Mouse (Mus musculus) liver, embryonic 14.5 days (tissue): ENCODE data around the gene Hils1. TPM values are rescaled to one million over a fixed set of nuclear protein-coding genes. Genes with fewer than 3 reads are reported as not detected.

Experiments used
- ATAC-seq: fragments of 200-750 bp; cut with Nextera tagmentation; 2 replicates; pipeline ENCODE4 v1.8.0; 2017; ENCODE audit warnings: moderate number of reproducible peaks, mild to moderate bottlenecking, moderate library complexity; ENCODE audit not compliant: insufficient read depth
- DNase-seq, 3 experiments: peaks; one replicate each; pipeline ENCODE4 v3.0.0-alpha.2; 2012 to 2013; ENCODE audit warnings: low read depth in 3 of 3, low spot score in 3 of 3
- H3K27ac ChIP-seq: fragments of 300-500 bp; sonication (generic); 2 replicates; pipeline ENCODE4 v1.5.1; 2014; ENCODE audit warnings: moderate library complexity, mild to moderate bottlenecking, control low read depth, inconsistent platforms
- H3K27me3 ChIP-seq: fragments of 300-500 bp; sonication (generic); 2 replicates; pipeline ENCODE4 v1.6.1; 2014; ENCODE audit warnings: mild to moderate bottlenecking, low read length, moderate library complexity; ENCODE audit not compliant: control insufficient read depth, insufficient read depth
- H3K36me3 ChIP-seq: fragments of 300-500 bp; sonication (generic); replicated peaks from 2 replicates; pipeline ENCODE4 v1.6.1; 2014; ENCODE audit warnings: low read depth; ENCODE audit not compliant: control insufficient read depth, insufficient read depth
- H3K4me1 ChIP-seq, 2 experiments: fragments of 200-500 bp in 1 of 2; fragments of 300-500 bp in 1 of 2; sonication (generic) in 1 of 2; replicated peaks; 2 replicates each; pipeline ENCODE4 v1.6.1; 2012 to 2014; ENCODE audit warnings: antibody characterized with exemption in 1 of 2, inconsistent platforms in 1 of 2, low read length in 1 of 2; ENCODE audit not compliant: control insufficient read depth in 2 of 2, insufficient read depth in 2 of 2
- H3K4me2 ChIP-seq: fragments of 300-500 bp; sonication (generic); 2 replicates; pipeline ENCODE4 v1.6.1; 2014; ENCODE audit warnings: low read depth, mild to moderate bottlenecking, control low read depth, moderate library complexity
- H3K4me3 ChIP-seq, 2 experiments: fragments of 200-500 bp in 1 of 2; fragments of 300-500 bp in 1 of 2; sonication (generic) in 1 of 2; 2 replicates each; pipeline ENCODE4 v1.5.1; 2012 to 2014; ENCODE audit warnings: low read depth in 2 of 2, low read length in 2 of 2, mild to moderate bottlenecking in 2 of 2, control low read depth in 1 of 2, inconsistent platforms in 1 of 2, moderate library complexity in 1 of 2; ENCODE audit not compliant: insufficient read depth in 1 of 2
- H3K9ac ChIP-seq: fragments of 300-500 bp; sonication (generic); replicated peaks from 2 replicates; pipeline ENCODE4 v1.6.1; 2014; ENCODE audit warnings: mild to moderate bottlenecking, control low read depth, moderate library complexity
- H3K9me3 ChIP-seq: fragments of 300-500 bp; sonication (generic); 2 replicates; pipeline ENCODE4 v1.6.1; 2016; ENCODE audit warnings: low read length, mixed read lengths; ENCODE audit not compliant: control insufficient read depth
- CTCF ChIP-seq: IDR thresholded peaks from 2 replicates; pipeline ENCODE4 v1.5.1; 2016; ENCODE audit warnings: antibody characterized with exemption, low read depth, control low read depth
- EP300 ChIP-seq: IDR thresholded peaks from 2 replicates; pipeline ENCODE4 v1.6.1; 2016; ENCODE audit warnings: antibody characterized with exemption, low read depth
- WGBS: fragments of 180-500 bp; shearing (Covaris S2); extraction: QIAGEN DNeasy Blood & Tissue Kit; methylation state at CpG from one replicate; pipeline ENCODE4 v1.1.7; 2014; ENCODE audit not compliant: insufficient replicate concordance; 5-methylcytosine and 5-hydroxymethylcytosine counted together
- polyA plus RNA-seq, 2 experiments: library from polyadenylated mRNA; depleted of rRNA in 1 of 2; stranded (reverse) in 1 of 2; unstranded in 1 of 2; fragments of >200 nt; fragmentation: Nextera tagmentation in 1 of 2; extraction: Ambion mirVana in 1 of 2; gene quantifications; 2 replicates each; pipeline versions ENCODE4 v1.2.1 to v1.2.3; 2012 to 2014

Hils1 gene
- polyA plus RNA-seq, 2 experiments = not detected

- Histone ChIP-seq H3K27me3 (no peaks in the 10 kb centered on the region), H3K4me1 (peaks cover 46 to 58% of the 10 kb centered on the region in 2 experiments), H3K36me3 (peaks cover 6% of the 10 kb centered on the region; the same call in 1 of the 2 replicates), H3K9me3 (no peaks in the 10 kb centered on the region), H3K4me3 (peak overlapping the region; percentile 77 to 96), H3K27ac (peak overlapping the region; percentile 61), H3K9ac (peak overlapping the region; percentile 96), H3K4me2 (peak overlapping the region; percentile 82)
- ATAC-seq (peak; percentile 9; the same call in 1 of the 2 replicates), DNase-seq (no peak)
- WGBS = 32% methylated on average over 6 of the region's 6 CpGs
- TF ChIP-seq EP300 = no peak
- no peak for TF ChIP-seq CTCF
Measured at GRCm38 (mm10) chr11:94990102-94990748, 22.8 kb downstream of the Hils1 start.

GRCm38 (mm10) chr11:94990749-94991577, 23.6 kb downstream of the Hils1 start, which contains the start of gene Ppp1r9b:
TSS of gene Ppp1r9b (plus strand) at chr11:94991035.
- Histone ChIP-seq H3K36me3 (peaks cover 6% of the 10 kb centered on the region; the same call in 1 of the 2 replicates), H3K9ac (peak within 1 kb of the TSS; percentile 96), H3K4me3 (peak within 1 kb of the TSS; percentile 77 to 96), H3K27ac (peak within 1 kb of the TSS; percentile 66), H3K4me1 (peaks cover 51 to 63% of the 10 kb centered on the region in 2 experiments), H3K27me3 (no peaks in the 10 kb centered on the region), H3K9me3 (no peaks in the 10 kb centered on the region), H3K4me2 (peak within 1 kb of the TSS; percentile 82)
- peak; percentile 81 for ATAC-seq
- DNase-seq = peak; percentile 79 to 81 (median 80)
- TF ChIP-seq CTCF (peak; percentile 87), EP300 (no peak)
- under 1% methylated on average over 64 of the region's 69 CpGs for WGBS

- under 1% methylated on average over 90 of the region's 99 CpGs for WGBS
- peak; percentile 12; the same call in 1 of the 2 replicates for ATAC-seq
Measured at GRCm38 (mm10) chr11:94991641-94992479, 24.5 kb downstream of the Hils1 start.

GRCm38 (mm10) chr11:94992480-94992753, 25.0 kb downstream of the Hils1 start:
- TF ChIP-seq EP300 = no peak
- no peak for TF ChIP-seq CTCF
- peak overlapping the region; percentile 63 to 96 for H3K4me3 ChIP-seq
- H3K9ac ChIP-seq = peak overlapping the region; percentile 96
- peaks cover 62 to 67% of the 10 kb centered on the region in 2 experiments for H3K4me1 ChIP-seq
- peaks cover 13% of the 10 kb centered on the region for H3K36me3 ChIP-seq
- H3K9me3 ChIP-seq = no peaks in the 10 kb centered on the region
- H3K27me3 ChIP-seq = no peaks in the 10 kb centered on the region
- ATAC-seq (no peak), DNase-seq (no peak)
- WGBS = under 1% methylated on average over 20 of the region's 20 CpGs
- peak overlapping the region; percentile 82 for H3K4me2 ChIP-seq
- peak overlapping the region; percentile 41 for H3K27ac ChIP-seq

More at GRCm38 (mm10) chr11:94991641-94992479, 24.5 kb downstream of the Hils1 start:
- Histone ChIP-seq H3K4me1 (peaks cover 58 to 66% of the 10 kb centered on the region in 2 experiments), H3K4me3 (peak overlapping the region; percentile 63 to 96), H3K4me2 (peak overlapping the region; percentile 82), H3K36me3 (peaks cover 12% of the 10 kb centered on the region), H3K27me3 (no peaks in the 10 kb centered on the region), H3K27ac (peak overlapping the region; percentile 66), H3K9me3 (no peaks in the 10 kb centered on the region), H3K9ac (peak overlapping the region; percentile 96)
- no peak for TF ChIP-seq CTCF
- TF ChIP-seq EP300 = no peak
- no peak for DNase-seq
